Mouse (Mus musculus) CH12.LX (cell line): Measurements from ENCODE around the gene Coro2a.
A peak's percentile ranks its signal among the peaks of the same experiment; 100 is the strongest.

Source experiments
- CHD2 ChIP-seq: IDR thresholded peaks from 2 replicates; pipeline ENCODE4 v1.6.1; 2011; ENCODE audit warnings: low read length, improper control_type of control experiment
- CTCF ChIP-seq, 2 experiments: IDR thresholded peaks in 1 of 2; conservative IDR thresholded peaks in 1 of 2; 2 replicates each; pipeline ENCODE4 v1.5.1; 2011 to 2012; ENCODE audit warnings: low read depth in 2 of 2, low read length in 2 of 2, improper control_type of control experiment in 1 of 2, inconsistent platforms in 1 of 2, mild to moderate bottlenecking in 1 of 2, moderate library complexity in 1 of 2
- ELF1 ChIP-seq: IDR thresholded peaks from 2 replicates; pipeline ENCODE4 v1.6.1; 2014; ENCODE audit warnings: low read depth, mild to moderate bottlenecking, inconsistent platforms, low read length, improper control_type of control experiment
- EP300 ChIP-seq: IDR thresholded peaks from 2 replicates; pipeline ENCODE4 v1.6.1; 2011; ENCODE audit warnings: low read length, improper control_type of control experiment
- ETS1 ChIP-seq: conservative IDR thresholded peaks from 2 replicates; pipeline ENCODE4 v1.6.1; 2012; ENCODE audit warnings: low read depth, mild to moderate bottlenecking, inconsistent platforms, low read length, improper control_type of control experiment, moderate library complexity
- MAFK ChIP-seq: IDR thresholded peaks from 2 replicates; pipeline ENCODE4 v1.6.1; 2011; ENCODE audit warnings: low read length, improper control_type of control experiment; ENCODE audit not compliant: insufficient replicate concordance
- MAX ChIP-seq: IDR thresholded peaks from 2 replicates; pipeline ENCODE4 v1.6.1; 2011; ENCODE audit warnings: low read length, improper control_type of control experiment
- MAZ ChIP-seq: IDR thresholded peaks from 2 replicates; pipeline ENCODE4 v1.6.1; 2012; ENCODE audit warnings: low read depth, mild to moderate bottlenecking, inconsistent platforms, low read length, improper control_type of control experiment, moderate library complexity
- NELFE ChIP-seq: IDR thresholded peaks from 2 replicates; pipeline ENCODE4 v1.6.1; 2011; ENCODE audit warnings: low read depth, low read length, improper control_type of control experiment
- POLR2A ChIP-seq: IDR thresholded peaks from 2 replicates; pipeline ENCODE4 v1.6.1; 2011; ENCODE audit warnings: low read depth, mild to moderate bottlenecking, improper control_type of control experiment, low read length
- TCF12 ChIP-seq: IDR thresholded peaks from 2 replicates; pipeline ENCODE4 v1.6.1; 2014; ENCODE audit warnings: low read depth, mild to moderate bottlenecking, inconsistent platforms, low read length, improper control_type of control experiment

GRCm38 (mm10) chr4:46498976-46499375 is 103.0 kb downstream of the Coro2a start:
- TF ChIP-seq MAX (no peak), EP300 (no peak), POLR2A (no peak), TCF12 (no peak), ELF1 (no peak), CTCF (conservative IDR thresholded peaks at IDR 0.05 in 1 of 2, IDR thresholded peaks at IDR 0.05 in 1 of 2; ENCODE audit: low read depth in 2 of 2, low read length in 2 of 2) (peak; percentile 75 to 94), NELFE (no peak), MAFK (no peak), ETS1 (no peak), MAZ (no peak), CHD2 (no peak)
